Mouse (Mus musculus) brain, embryonic 14.5 days (tissue): Measurements from ENCODE around the gene Olfr605.

Experiments used
- CTCF ChIP-seq: fragments of 200-500 bp; IDR thresholded peaks from 2 replicates; pipeline ENCODE4 v1.5.1; 2012; ENCODE audit warnings: inconsistent platforms, mild to moderate bottlenecking, moderate library complexity, borderline replicate concordance; ENCODE audit not compliant: insufficient read depth, insufficient read length; ENCODE audit errors: extremely low read depth
- POLR2A ChIP-seq: fragments of 200-500 bp; IDR thresholded peaks from 2 replicates; pipeline ENCODE4 v1.6.1; 2012; ENCODE audit warnings: mild to moderate bottlenecking, inconsistent platforms, borderline replicate concordance; ENCODE audit not compliant: poor library complexity, insufficient read depth, insufficient read length, severe bottlenecking; ENCODE audit errors: extremely low read depth

DNA sequence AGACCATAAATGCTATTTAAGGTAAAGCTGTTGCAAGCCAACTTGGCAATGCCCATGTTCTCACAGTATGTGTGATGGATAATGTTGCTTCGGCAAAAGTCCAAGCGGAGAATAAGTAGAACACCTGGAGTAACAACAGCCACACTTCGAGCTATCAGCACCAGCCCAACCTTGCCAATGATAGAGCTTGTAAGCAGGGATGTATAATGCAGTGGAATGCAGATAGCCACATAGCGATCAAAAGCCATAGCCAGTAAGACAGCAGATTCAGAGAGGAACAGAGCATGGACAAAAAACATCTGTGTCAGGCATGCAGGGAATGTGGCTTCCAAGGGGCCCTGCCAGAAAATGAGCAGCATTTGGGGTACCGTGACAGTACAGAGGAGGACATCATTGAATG, 15.4 kb upstream of the Olfr605 start:
- TF ChIP-seq CTCF, result no peak
- no peak for TF ChIP-seq POLR2A
